Mouse (Mus musculus) olfactory bulb, adult 2 months (tissue): ENCODE data around the gene Tmigd3.

Experiments
- CTCF ChIP-seq: fragments of 200-500 bp; IDR thresholded peaks from 2 replicates; pipeline ENCODE4 v1.5.1; 2012; ENCODE audit warnings: low read depth, mild to moderate bottlenecking, low read length, moderate library complexity; ENCODE audit not compliant: insufficient read depth
- POLR2A ChIP-seq: fragments of 200-500 bp; IDR thresholded peaks from 2 replicates; pipeline ENCODE4 v1.6.1; 2012; ENCODE audit warnings: mild to moderate bottlenecking, low read depth, low read length, moderate library complexity; ENCODE audit not compliant: insufficient read depth

- TF ChIP-seq POLR2A (no peak), CTCF (no peak)
Measured at GRCm38 (mm10) chr3:105864123-105864522, 6.6 kb upstream of the Tmigd3 start.
